Mouse (Mus musculus) forebrain, embryonic 10.5 days (tissue): Measurements from ENCODE around the gene Prss33. TPM values are rescaled to one million over a fixed set of nuclear protein-coding genes. Genes with fewer than 3 reads are reported as not detected.
A peak's percentile ranks its signal among the peaks of the same experiment; 100 is the strongest.

ENCODE experiments used
- DNase-seq: peaks from one replicate; pipeline ENCODE4 v3.0.0-alpha.2; 2017; ENCODE audit warnings: low spot score; ENCODE audit errors: extremely low spot score
- H3K27ac ChIP-seq: fragments of 300-500 bp; sonication (generic); 2 replicates; pipeline ENCODE4 v1.5.1; 2016; ENCODE audit warnings: mild to moderate bottlenecking
- H3K27me3 ChIP-seq: fragments of 300-500 bp; sonication (generic); 2 replicates; pipeline ENCODE4 v1.6.1; 2016; ENCODE audit warnings: mild to moderate bottlenecking; ENCODE audit not compliant: poor library complexity, severe bottlenecking
- H3K36me3 ChIP-seq: fragments of 300-500 bp; sonication (generic); replicated peaks from 2 replicates; pipeline ENCODE4 v1.6.1; 2016; ENCODE audit warnings: mild to moderate bottlenecking, moderate library complexity
- H3K4me1 ChIP-seq: fragments of 300-500 bp; sonication (generic); 2 replicates; pipeline ENCODE4 v1.6.1; 2016
- H3K4me3 ChIP-seq: fragments of 300-500 bp; sonication (generic); 2 replicates; pipeline ENCODE4 v1.5.1; 2016; ENCODE audit warnings: mild to moderate bottlenecking, moderate library complexity
- H3K9me3 ChIP-seq: fragments of 300-500 bp; sonication (generic); 2 replicates; pipeline ENCODE4 v1.6.1; 2016; ENCODE audit warnings: mild to moderate bottlenecking, moderate library complexity
- WGBS: fragments of 180-500 bp; shearing (Covaris S2); methylation state at CpG from one replicate; pipeline ENCODE4 v1.1.7; 2016; 5-methylcytosine and 5-hydroxymethylcytosine counted together
- microRNA-seq: library from miRNA; unstranded; fragments of <30 nt; microRNA quantifications from one replicate; pipeline ENCODE4, GENCODE M21; 2017
- polyA plus RNA-seq: library from polyadenylated mRNA; unstranded; fragments of >200 nt; fragmentation: Nextera tagmentation; extraction: Ambion mirVana; gene quantifications from 2 replicates; pipeline ENCODE4 v1.2.1, GENCODE M21; 2016

Gene Prss33
- polyA plus RNA-seq, 1 experiment from 2014 or later: not detected

- peaks cover 32% of the 10 kb centered on the region for H3K4me1 ChIP-seq
- H3K27ac ChIP-seq: peak within 1 kb of the TSS; percentile 90
- no peaks in the 10 kb centered on the region for H3K27me3 ChIP-seq
- H3K36me3 ChIP-seq: no peaks in the 10 kb centered on the region
- peak within 1 kb of the TSS; percentile 54 for H3K4me3 ChIP-seq
- WGBS: 1% methylated on average over 29 of the region's 29 CpGs
- DNase-seq: peak; percentile 80
- no peaks in the 10 kb centered on the region for H3K9me3 ChIP-seq
These were observed 45.4 kb downstream of the Prss33 start, which contains the start of gene Srrm2 for GRCm38 (mm10) chr17:23790269-23791078. Srrm2 (plus strand) TSS chr17:23790532.

GRCm38 (mm10) chr17:23789749-23790268 is 46.0 kb downstream of the Prss33 start:
- no peak for DNase-seq
- Histone ChIP-seq H3K36me3 (no peaks in the 10 kb centered on the region), H3K27ac (peak overlapping the region; percentile 90), H3K27me3 (no peaks in the 10 kb centered on the region), H3K4me3 (peak overlapping the region; percentile 54), H3K9me3 (no peaks in the 10 kb centered on the region), H3K4me1 (peaks cover 36% of the 10 kb centered on the region)
- WGBS: 8% methylated on average over 8 of the region's 8 CpGs

- H3K27me3 ChIP-seq: no peaks in the 10 kb centered on the region
- DNase-seq: no peak
- WGBS: 94% methylated on average over 4 of the region's 4 CpGs
- H3K36me3 ChIP-seq: no peaks in the 10 kb centered on the region
- no peak overlapping the region for H3K4me3 ChIP-seq
- H3K27ac ChIP-seq: no peak overlapping the region
- H3K4me1 ChIP-seq: peaks cover 36% of the 10 kb centered on the region
- H3K9me3 ChIP-seq: no peaks in the 10 kb centered on the region
These were observed 46.9 kb downstream of the Prss33 start for GRCm38 (mm10) chr17:23788973-23789372.

DNA sequence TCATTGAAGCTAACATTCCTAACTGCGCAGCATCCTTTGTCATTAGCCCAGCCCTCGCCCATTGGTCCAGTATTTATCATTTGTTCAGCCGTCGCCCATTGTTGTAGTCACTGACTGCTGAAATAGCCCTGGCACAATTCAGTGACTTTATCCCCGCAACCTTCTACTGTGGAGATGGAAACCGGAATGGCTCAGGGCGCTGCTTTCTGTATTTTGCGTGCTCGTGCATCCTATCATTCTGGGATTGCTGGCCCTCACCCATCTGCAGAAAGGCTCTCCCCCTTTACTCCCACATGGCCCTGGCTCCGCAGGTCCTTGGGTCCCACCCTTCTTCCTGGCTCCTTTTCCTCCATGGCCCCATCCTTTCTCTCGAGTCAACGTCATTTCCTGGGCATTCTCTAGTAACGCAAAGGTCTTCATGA is 49.3 kb downstream of the Prss33 start:
- Histone ChIP-seq H3K27me3 (no peaks in the 10 kb centered on the region), H3K4me3 (peak overlapping the region; percentile 71), H3K4me1 (peaks cover 36% of the 10 kb centered on the region), H3K9me3 (no peaks in the 10 kb centered on the region), H3K36me3 (no peaks in the 10 kb centered on the region), H3K27ac (peak overlapping the region; percentile 87)
- DNase-seq: no peak
- WGBS: 17% methylated on average over 13 of the region's 13 CpGs

- Histone ChIP-seq H3K36me3 (no peaks in the 10 kb centered on the region), H3K9me3 (no peaks in the 10 kb centered on the region), H3K27ac (peak within 1 kb of the TSS; percentile 87), H3K4me1 (peaks cover 31% of the 10 kb centered on the region), H3K27me3 (no peaks in the 10 kb centered on the region), H3K4me3 (peak within 1 kb of the TSS; percentile 71)
- peak; percentile 75 for DNase-seq
- WGBS: 2% methylated on average over 43 of the region's 43 CpGs
These were observed 50.0 kb downstream of the Prss33 start, which contains the start of gene Flywch2 for GRCm38 (mm10) chr17:23785561-23786471. Flywch2 (minus strand) TSS chr17:23786081.

GRCm38 (mm10) chr17:23783352-23783751 is 52.5 kb downstream of the Prss33 start:
- H3K4me1 ChIP-seq: peaks cover 17% of the 10 kb centered on the region
- H3K36me3 ChIP-seq: 0 out of 2 replicates have a peak, but pooled peaks cover 3% of the 10 kb centered on the region
- no peaks in the 10 kb centered on the region for H3K27me3 ChIP-seq
- no peaks in the 10 kb centered on the region for H3K9me3 ChIP-seq
- H3K4me3 ChIP-seq: no peak overlapping the region
- H3K27ac ChIP-seq: no peak overlapping the region
- DNase-seq: no peak

Small RNAs within 50 kb of the gene (microRNA-seq; reads per million reads assigned to microRNA genes)
- 2.1 reads per million for gene Mir5125

Other genes with a start within 250 kb of the Prss33 start
- 22.1 and 22.2 TPM in 2 replicates for gene Zfp13, start 236.6 kb downstream of the Prss33 start, polyA plus RNA-seq
- gene Zscan10, start 235.2 kb downstream of the Prss33 start, polyA plus RNA-seq: 0.42 and 0.65 TPM in 2 replicates
- gene Mmp25, start 190.8 kb downstream of the Prss33 start, polyA plus RNA-seq: 0.77 and 0.84 TPM in 2 replicates
- gene Bicdl2, start 175.6 kb downstream of the Prss33 start, polyA plus RNA-seq: 0.27 and 0.37 TPM in 2 replicates
- 28.0 and 29.0 TPM in 2 replicates for gene Hcfc1r1, start 162.5 kb downstream of the Prss33 start, polyA plus RNA-seq
- 77.8 and 78.8 TPM in 2 replicates for gene Thoc6, start 162.2 kb downstream of the Prss33 start, polyA plus RNA-seq
- 3.9 and 4.6 TPM in 2 replicates for gene Tnfrsf12a, start 158.6 kb downstream of the Prss33 start, polyA plus RNA-seq
- 28.5 and 32.8 TPM in 2 replicates for gene Cldn6, start 156.8 kb downstream of the Prss33 start, polyA plus RNA-seq
- gene Cldn9, start 152.0 kb downstream of the Prss33 start, polyA plus RNA-seq: 7.4 and 10.1 TPM in 2 replicates
- gene 1520401A03Rik, start 113.3 kb downstream of the Prss33 start, polyA plus RNA-seq: 0.06 TPM in 1 of 2 replicates, not detected in the other
- gene Pkmyt1, start 109.7 kb downstream of the Prss33 start, polyA plus RNA-seq: 63.3 and 64.5 TPM in 2 replicates
- gene Paqr4, start 95.2 kb downstream of the Prss33 start, polyA plus RNA-seq: 21.5 and 23.9 TPM in 2 replicates
- 1.5 and 2.9 TPM in 2 replicates for gene Kremen2, start 90.2 kb downstream of the Prss33 start, polyA plus RNA-seq
- 190 and 197 TPM in 2 replicates for gene Flywch1, start 64.5 kb downstream of the Prss33 start, polyA plus RNA-seq
- 23.8 and 25.0 TPM in 2 replicates for gene Flywch2, start 50.0 kb downstream of the Prss33 start, polyA plus RNA-seq
- gene Srrm2, start 45.5 kb downstream of the Prss33 start, polyA plus RNA-seq: 482 and 518 TPM in 2 replicates
- 1,030 and 1,081 TPM in 2 replicates for gene Elob, start 6.9 kb downstream of the Prss33 start, polyA plus RNA-seq
- not detected in 2 replicates for gene Prss32, start 7.8 kb upstream of the Prss33 start, polyA plus RNA-seq
- 4.5 and 5.4 TPM in 2 replicates for gene Prss41, start 8.1 kb upstream of the Prss33 start, polyA plus RNA-seq
- gene Prss21, start 32.0 kb upstream of the Prss33 start, polyA plus RNA-seq: not detected in 2 replicates
- not detected in 2 replicates for gene Dcpp1, start 44.8 kb upstream of the Prss33 start, polyA plus RNA-seq
- gene Dcpp2, start 44.8 kb upstream of the Prss33 start, polyA plus RNA-seq: not detected in 2 replicates
- not detected in 2 replicates for gene Dcpp3, start 81.4 kb upstream of the Prss33 start, polyA plus RNA-seq
- gene Sbp, start 105.6 kb upstream of the Prss33 start, polyA plus RNA-seq: not detected in 2 replicates
- not detected in 2 replicates for gene Sbpl, start 119.2 kb upstream of the Prss33 start, polyA plus RNA-seq
- not detected in 2 replicates for gene Prss30, start 144.5 kb upstream of the Prss33 start, polyA plus RNA-seq
- gene Prss22, start 162.0 kb upstream of the Prss33 start, polyA plus RNA-seq: 0.58 and 0.63 TPM in 2 replicates
- gene Prss27, start 202.1 kb upstream of the Prss33 start, polyA plus RNA-seq: 0.11 and 0.16 TPM in 2 replicates
- 89.2 and 91.6 TPM in 2 replicates for gene Kctd5, start 237.4 kb upstream of the Prss33 start, polyA plus RNA-seq